Mouse (Mus musculus): ENCODE results near the gene Tln2.

Tln2 gene

GRCm38 (mm10) chr9:67209451-67209850 lies 350.1 kb downstream of the Tln2 start:
- DNase-seq (ENCODE audit: low read depth, low spot score), result no peak

DNA sequence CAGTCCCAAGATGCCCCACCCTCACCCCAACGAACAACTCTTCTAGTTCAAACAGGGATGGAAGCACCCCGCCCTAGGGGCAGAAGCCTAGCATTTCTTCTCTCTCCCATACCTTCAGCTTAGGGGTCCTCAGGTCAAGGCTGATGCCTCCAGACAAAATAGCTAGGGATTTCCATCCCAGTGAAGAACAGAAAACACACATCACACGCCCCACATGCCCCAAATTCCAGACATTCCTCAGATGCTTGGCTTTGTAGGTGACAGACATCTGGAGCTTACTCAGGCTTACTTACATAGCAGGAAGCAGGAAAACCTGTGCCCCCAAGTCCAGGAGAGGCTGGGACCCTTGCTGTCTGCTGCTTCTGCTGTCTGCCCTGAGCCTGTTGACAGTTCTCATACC lies 351.1 kb downstream of the Tln2 start:
- DNase-seq (ENCODE audit: low read depth, low spot score), result peak; percentile 31

- DNase-seq (ENCODE audit: low read depth, low spot score), result no peak
Observed at GRCm38 (mm10) chr9:67205175-67205574, 354.3 kb downstream of the Tln2 start.

DNA sequence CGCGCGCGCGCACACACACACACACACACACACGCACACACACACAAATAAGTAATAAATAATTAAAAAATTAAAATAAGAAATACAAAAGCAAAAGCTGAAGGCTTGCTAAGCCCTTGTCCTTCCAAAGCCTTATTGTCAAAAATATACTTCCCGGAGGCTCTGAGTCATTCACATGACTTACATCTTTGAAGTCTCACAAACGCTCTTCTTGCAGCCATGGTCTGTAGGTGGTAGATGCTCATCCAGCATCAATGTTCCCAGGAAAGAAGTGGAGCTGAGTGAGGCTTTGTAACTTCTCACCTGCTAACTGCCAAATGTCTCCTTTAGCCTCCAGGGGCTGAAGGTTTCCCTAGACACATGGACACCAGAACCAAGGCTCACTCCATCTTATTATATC lies 362.9 kb downstream of the Tln2 start:
- no peak for DNase-seq (ENCODE audit: low read depth, low spot score)

GRCm38 (mm10) chr9:67195306-67195705 lies 364.2 kb downstream of the Tln2 start:
- no peak for DNase-seq (ENCODE audit: low read depth, low spot score)

DNA sequence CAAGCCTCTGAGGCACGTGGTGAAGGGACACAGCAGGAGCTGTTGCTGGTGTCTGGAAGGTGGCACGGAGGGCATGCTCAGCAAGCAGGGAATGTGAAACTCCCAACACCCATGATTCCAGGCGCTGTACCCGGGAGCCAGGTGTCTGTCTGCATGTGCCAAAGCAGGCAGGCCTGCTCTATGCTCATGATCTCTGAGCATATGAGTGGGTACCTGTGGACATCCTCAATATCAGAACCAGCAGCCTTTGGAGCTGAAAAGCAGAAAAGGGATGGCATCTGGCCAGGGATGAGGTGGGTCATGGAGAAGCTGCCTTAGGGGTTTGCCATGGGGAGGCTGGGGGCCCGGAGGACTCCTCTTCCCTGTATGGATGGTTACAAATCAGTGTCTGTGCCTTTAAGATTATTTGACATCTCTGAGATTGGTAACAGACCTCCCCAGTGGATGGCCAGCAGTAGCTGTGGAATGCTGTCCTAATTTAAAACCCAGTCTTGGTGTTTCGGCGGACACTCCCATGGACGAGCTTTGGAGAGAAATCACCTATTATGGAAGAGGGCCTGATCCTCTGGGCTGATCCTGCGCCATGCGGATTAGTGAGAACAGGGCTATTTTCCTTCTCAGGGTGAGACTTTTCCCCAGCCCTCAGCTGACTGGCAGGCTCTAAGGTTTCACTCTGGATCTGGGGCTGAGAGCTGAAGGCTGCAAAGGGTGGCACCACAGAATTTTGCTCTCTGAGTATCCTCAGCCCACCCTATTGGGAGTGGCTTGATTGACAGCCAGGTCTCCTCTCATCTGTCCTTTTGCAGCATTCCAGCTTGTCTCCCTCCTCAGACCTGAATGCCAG lies 367.8 kb downstream of the Tln2 start:
- no peak for DNase-seq (ENCODE audit: low read depth, low spot score)

DNA sequence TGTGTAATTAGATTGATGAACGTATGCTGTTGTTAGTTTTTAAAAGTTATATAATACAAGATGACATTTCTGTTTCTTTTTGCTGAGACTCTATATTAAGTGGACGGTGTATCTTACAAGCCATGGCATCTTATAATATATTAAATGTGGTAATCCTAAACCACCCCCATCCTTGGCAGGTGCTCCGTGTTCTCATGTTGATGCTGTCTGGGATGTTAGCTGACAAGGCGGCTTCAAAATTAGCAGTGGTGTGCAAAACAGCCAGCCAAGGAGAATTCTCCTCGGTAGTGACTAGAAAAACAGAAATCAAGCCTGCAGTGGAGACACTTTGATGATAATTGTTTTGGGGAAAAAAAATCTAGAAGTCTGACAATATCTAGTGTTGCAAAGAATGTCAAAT lies 371.8 kb downstream of the Tln2 start:
- no peak for DNase-seq (ENCODE audit: low read depth, low spot score)

GRCm38 (mm10) chr9:67187182-67187581 lies 372.3 kb downstream of the Tln2 start:
- DNase-seq (ENCODE audit: low read depth, low spot score), result no peak

DNA sequence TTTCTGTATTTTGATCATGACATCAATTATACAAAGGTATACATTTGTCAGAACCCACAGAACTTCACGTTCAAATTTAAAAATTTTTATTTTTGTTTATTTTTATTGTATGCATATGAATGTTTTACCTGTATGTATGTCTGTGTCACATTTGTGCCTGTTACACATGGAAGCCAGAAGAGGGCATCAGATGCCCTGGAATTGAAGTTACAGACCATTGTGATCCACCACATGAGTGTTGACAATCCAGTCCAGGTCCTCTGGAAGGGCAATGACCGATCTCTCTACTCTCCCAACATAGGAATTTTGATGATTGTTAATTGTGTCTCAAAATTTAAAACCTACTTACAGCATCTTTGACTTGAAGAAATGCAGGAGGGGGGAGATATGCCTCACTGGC lies 374.9 kb downstream of the Tln2 start:
- no peak for DNase-seq (ENCODE audit: low read depth, low spot score)

- DNase-seq (ENCODE audit: low read depth, low spot score), result no peak
Observed at GRCm38 (mm10) chr9:67183520-67183919, 376.0 kb downstream of the Tln2 start.

GRCm38 (mm10) chr9:67182006-67182405 lies 377.5 kb downstream of the Tln2 start:
- DNase-seq (ENCODE audit: low read depth, low spot score), result peak; percentile 43

DNA sequence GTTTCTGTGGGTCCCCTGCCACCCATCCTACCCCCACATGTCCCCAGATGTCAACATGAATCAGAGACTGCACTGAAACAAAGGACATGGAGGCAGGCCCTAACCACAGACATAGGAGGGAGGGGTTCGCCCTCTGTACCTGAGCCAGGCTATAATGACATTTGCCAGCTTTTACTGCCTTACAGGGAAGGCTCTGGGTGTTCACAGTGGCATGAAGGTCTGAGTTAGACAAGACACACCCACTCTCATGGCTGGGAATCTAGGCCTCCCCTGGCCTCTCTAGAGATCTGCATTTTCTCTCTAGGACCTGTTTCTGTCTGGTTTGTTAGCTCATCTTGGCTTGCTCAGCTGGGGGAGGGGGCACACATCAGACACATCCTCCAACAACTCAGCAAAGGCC lies 380.8 kb downstream of the Tln2 start:
- no peak for DNase-seq (ENCODE audit: low read depth, low spot score)

- DNase-seq (ENCODE audit: low read depth, low spot score), result no peak
Observed at GRCm38 (mm10) chr9:67178203-67178602, 381.3 kb downstream of the Tln2 start.

GRCm38 (mm10) chr9:67176073-67176472 lies 383.4 kb downstream of the Tln2 start:
- no peak for DNase-seq (ENCODE audit: low read depth, low spot score)

DNA sequence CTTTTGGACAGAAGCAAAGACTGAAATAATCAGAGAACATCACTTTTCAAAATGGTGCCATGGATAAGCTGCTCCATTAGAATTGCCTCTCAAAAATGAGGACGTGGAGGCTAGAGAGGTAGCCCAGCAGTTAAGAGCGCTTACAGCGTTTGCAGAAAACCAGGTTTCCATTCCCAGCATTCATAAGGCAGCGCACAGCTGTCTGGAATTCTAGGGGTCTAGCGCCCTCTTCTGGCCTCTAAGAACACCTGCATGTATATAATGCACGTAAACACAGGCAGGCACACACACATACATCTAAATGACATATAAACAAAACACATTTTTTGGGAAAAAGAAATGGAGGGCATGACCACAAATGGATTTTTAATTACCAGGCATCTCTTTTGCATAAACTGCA lies 385.7 kb downstream of the Tln2 start:
- DNase-seq (ENCODE audit: low read depth, low spot score), result no peak

GRCm38 (mm10) chr9:67173154-67173553 lies 386.3 kb downstream of the Tln2 start:
- DNase-seq (ENCODE audit: low read depth, low spot score), result no peak

DNA sequence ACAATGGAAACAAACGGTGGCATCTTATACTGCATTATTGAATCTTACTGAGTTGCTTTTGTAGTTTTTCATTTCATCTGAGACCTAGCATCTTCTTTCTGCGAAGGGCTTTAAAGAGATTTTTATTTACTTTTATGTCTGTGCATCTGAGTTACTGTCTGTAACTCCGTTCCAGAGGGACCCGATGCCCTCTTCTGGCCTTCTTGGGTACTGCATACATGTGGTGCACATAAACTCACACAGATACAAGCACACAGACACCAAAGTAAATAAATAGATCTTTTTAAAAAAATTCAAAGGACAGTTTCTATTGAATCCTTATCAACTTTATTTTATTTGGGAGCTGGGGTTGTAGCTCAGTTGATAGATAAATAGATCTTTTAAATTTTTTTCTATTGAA lies 388.1 kb downstream of the Tln2 start:
- DNase-seq (ENCODE audit: low read depth, low spot score), result no peak

DNA sequence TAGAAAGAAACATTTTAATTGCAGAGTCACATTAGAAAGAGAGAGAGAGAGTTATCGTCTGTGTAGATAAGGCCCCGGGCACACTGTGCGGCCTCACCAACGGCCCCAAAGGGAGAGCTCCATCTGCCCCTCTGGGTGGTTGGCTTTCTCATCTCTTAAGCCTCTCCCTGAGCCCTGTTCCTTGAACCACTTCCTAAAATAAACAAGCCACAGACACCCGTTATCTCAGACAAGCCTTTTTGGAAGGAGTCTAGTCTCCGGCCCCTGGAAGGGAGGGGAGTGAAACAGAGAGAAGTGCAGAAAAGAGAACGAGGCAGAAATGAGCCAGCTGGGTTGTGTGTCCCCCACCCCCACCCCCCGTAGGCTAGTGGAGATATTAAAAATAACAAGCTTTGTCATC lies 388.7 kb downstream of the Tln2 start:
- DNase-seq (ENCODE audit: low read depth, low spot score), result no peak

DNA sequence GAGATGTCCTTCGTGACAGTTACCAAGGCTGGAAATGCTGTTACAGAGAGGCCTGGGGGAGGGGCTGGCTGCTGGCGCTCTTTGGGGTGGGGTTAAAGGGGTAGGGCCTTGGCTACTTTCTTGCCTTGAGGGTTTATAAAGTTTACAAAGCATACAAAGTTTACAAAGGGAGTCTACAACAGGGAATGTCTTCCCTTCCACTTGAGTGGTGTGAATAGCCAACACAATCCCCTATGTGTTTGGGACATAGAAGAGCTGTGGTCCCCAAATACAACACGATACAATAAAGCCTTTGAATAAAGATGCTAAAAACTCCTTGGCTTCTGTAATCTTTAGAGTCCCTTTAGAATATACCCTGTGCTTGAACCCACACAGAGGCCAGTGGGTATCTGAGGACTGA lies 389.5 kb downstream of the Tln2 start:
- DNase-seq (ENCODE audit: low read depth, low spot score), result no peak
